Mouse (Mus musculus): Measurements from ENCODE around the gene Rgs16. TPM values are rescaled to one million over a fixed set of nuclear protein-coding genes. Genes with fewer than 3 reads are reported as not detected.

Gene Rgs16
- polyA plus RNA-seq, 1 experiment from 2014 or later: 7.8 TPM

GRCm38 (mm10) chr1:153709451-153709850 is 30.7 kb upstream of the Rgs16 start:
- no peak overlapping the region for H3K4me3 ChIP-seq (ENCODE audit: low read depth, low read length)
- no peaks in the 10 kb centered on the region for H3K36me3 ChIP-seq (ENCODE audit: control insufficient read depth, insufficient read depth, low read length)
- H3K4me2 ChIP-seq (replicated peaks; ENCODE audit: low read depth, low read length): no peak overlapping the region
- no peaks in the 10 kb centered on the region for H3K9me3 ChIP-seq (ENCODE audit: control insufficient read depth, low read length)
- ATAC-seq (ENCODE audit: low FRiP score) (no peak), DNase-seq (ENCODE audit: low spot score) (no peak)
- no peaks in the 10 kb centered on the region for H3K27me3 ChIP-seq (ENCODE audit: control insufficient read depth, insufficient read depth, low read length)
- no peak overlapping the region for H3K9ac ChIP-seq (ENCODE audit: low read depth, low read length)
- H3K27ac ChIP-seq (ENCODE audit: low read depth, low read length): no peak overlapping the region
- WGBS: 76% methylated on average over 5 of the region's 5 CpGs
- H3K4me1 ChIP-seq (replicated peaks; ENCODE audit: control insufficient read depth, insufficient read depth, low read length): no peaks in the 10 kb centered on the region

GRCm38 (mm10) chr1:153711544-153712262 is 28.4 kb upstream of the Rgs16 start:
- no peak overlapping the region for H3K4me3 ChIP-seq (ENCODE audit: low read depth, low read length)
- WGBS: 83% methylated on average over 3 of the region's 3 CpGs
- DNase-seq (ENCODE audit: low spot score): no peak

GRCm38 (mm10) chr1:153712633-153713032 is 27.5 kb upstream of the Rgs16 start:
- WGBS: 85% methylated on average over 2 of the region's 2 CpGs
- Histone ChIP-seq H3K4me3 (ENCODE audit: low read depth, low read length) (no peak overlapping the region), H3K27ac (ENCODE audit: low read depth, low read length) (no peak overlapping the region), H3K4me1 (replicated peaks; ENCODE audit: control insufficient read depth, insufficient read depth, low read length) (no peaks in the 10 kb centered on the region), H3K27me3 (ENCODE audit: control insufficient read depth, insufficient read depth, low read length) (no peaks in the 10 kb centered on the region), H3K9me3 (ENCODE audit: control insufficient read depth, low read length) (no peaks in the 10 kb centered on the region), H3K4me2 (replicated peaks; ENCODE audit: low read depth, low read length) (no peak overlapping the region), H3K9ac (ENCODE audit: low read depth, low read length) (no peak overlapping the region), H3K36me3 (ENCODE audit: control insufficient read depth, insufficient read depth, low read length) (no peaks in the 10 kb centered on the region)
- no peak for DNase-seq (ENCODE audit: low spot score)
- no peak for ATAC-seq (ENCODE audit: low FRiP score)

More at GRCm38 (mm10) chr1:153711544-153712262, 28.4 kb upstream of the Rgs16 start:
- Histone ChIP-seq H3K27me3 (ENCODE audit: control insufficient read depth, insufficient read depth, low read length) (no peaks in the 10 kb centered on the region), H3K9ac (ENCODE audit: low read depth, low read length) (no peak overlapping the region), H3K4me2 (replicated peaks; ENCODE audit: low read depth, low read length) (no peak overlapping the region), H3K36me3 (ENCODE audit: control insufficient read depth, insufficient read depth, low read length) (no peaks in the 10 kb centered on the region), H3K4me1 (replicated peaks; ENCODE audit: control insufficient read depth, insufficient read depth, low read length) (no peaks in the 10 kb centered on the region), H3K27ac (ENCODE audit: low read depth, low read length) (no peak overlapping the region), H3K9me3 (ENCODE audit: control insufficient read depth, low read length) (no peaks in the 10 kb centered on the region)
- no peak for ATAC-seq (ENCODE audit: low FRiP score)

- no peak overlapping the region for H3K4me2 ChIP-seq (replicated peaks; ENCODE audit: low read depth, low read length)
- DNase-seq (ENCODE audit: low spot score) (no peak), ATAC-seq (ENCODE audit: low FRiP score) (no peak)
- H3K9ac ChIP-seq (ENCODE audit: low read depth, low read length): no peak overlapping the region
- H3K4me3 ChIP-seq (ENCODE audit: low read depth, low read length): no peak overlapping the region
- WGBS: 91% methylated on average over 1 of the region's 1 CpGs
- no peaks in the 10 kb centered on the region for H3K9me3 ChIP-seq (ENCODE audit: control insufficient read depth, low read length)
- no peak overlapping the region for H3K27ac ChIP-seq (ENCODE audit: low read depth, low read length)
- no peaks in the 10 kb centered on the region for H3K4me1 ChIP-seq (replicated peaks; ENCODE audit: control insufficient read depth, insufficient read depth, low read length)
- no peaks in the 10 kb centered on the region for H3K27me3 ChIP-seq (ENCODE audit: control insufficient read depth, insufficient read depth, low read length)
- no peaks in the 10 kb centered on the region for H3K36me3 ChIP-seq (ENCODE audit: control insufficient read depth, insufficient read depth, low read length)
Observed at GRCm38 (mm10) chr1:153717990-153718389, 22.2 kb upstream of the Rgs16 start.

- H3K4me1 ChIP-seq (replicated peaks; ENCODE audit: control insufficient read depth, insufficient read depth, low read length): no peaks in the 10 kb centered on the region
- ATAC-seq (ENCODE audit: low FRiP score) (no peak), DNase-seq (ENCODE audit: low spot score) (no peak)
- H3K4me2 ChIP-seq (replicated peaks; ENCODE audit: low read depth, low read length): no peak overlapping the region
- 88% methylated on average over 7 of the region's 7 CpGs for WGBS
- H3K27ac ChIP-seq (ENCODE audit: low read depth, low read length): no peak overlapping the region
- no peaks in the 10 kb centered on the region for H3K36me3 ChIP-seq (ENCODE audit: control insufficient read depth, insufficient read depth, low read length)
- H3K4me3 ChIP-seq (ENCODE audit: low read depth, low read length): no peak overlapping the region
- H3K9me3 ChIP-seq (ENCODE audit: control insufficient read depth, low read length): no peaks in the 10 kb centered on the region
- no peaks in the 10 kb centered on the region for H3K27me3 ChIP-seq (ENCODE audit: control insufficient read depth, insufficient read depth, low read length)
- no peak overlapping the region for H3K9ac ChIP-seq (ENCODE audit: low read depth, low read length)
Observed at GRCm38 (mm10) chr1:153720935-153721334, 19.2 kb upstream of the Rgs16 start.

GRCm38 (mm10) chr1:153721565-153722310 is 18.4 kb upstream of the Rgs16 start:
- ATAC-seq (ENCODE audit: low FRiP score): no peak
- 87% methylated on average over 9 of the region's 9 CpGs for WGBS
- H3K9me3 ChIP-seq (ENCODE audit: control insufficient read depth, low read length): no peaks in the 10 kb centered on the region

GRCm38 (mm10) chr1:153723426-153723825 is 16.7 kb upstream of the Rgs16 start:
- ATAC-seq (ENCODE audit: low FRiP score) (no peak), DNase-seq (ENCODE audit: low spot score) (no peak)
- no peak overlapping the region for H3K4me3 ChIP-seq (ENCODE audit: low read depth, low read length)
- no peak overlapping the region for H3K9ac ChIP-seq (ENCODE audit: low read depth, low read length)
- no peaks in the 10 kb centered on the region for H3K27me3 ChIP-seq (ENCODE audit: control insufficient read depth, insufficient read depth, low read length)
- H3K9me3 ChIP-seq (ENCODE audit: control insufficient read depth, low read length): no peaks in the 10 kb centered on the region
- no peak overlapping the region for H3K27ac ChIP-seq (ENCODE audit: low read depth, low read length)
- H3K4me2 ChIP-seq (replicated peaks; ENCODE audit: low read depth, low read length): no peak overlapping the region
- H3K4me1 ChIP-seq (replicated peaks; ENCODE audit: control insufficient read depth, insufficient read depth, low read length): no peaks in the 10 kb centered on the region
- H3K36me3 ChIP-seq (ENCODE audit: control insufficient read depth, insufficient read depth, low read length): no peaks in the 10 kb centered on the region
- WGBS: 77% methylated on average over 9 of the region's 9 CpGs

More at GRCm38 (mm10) chr1:153721565-153722310, 18.4 kb upstream of the Rgs16 start:
- Histone ChIP-seq H3K27ac (ENCODE audit: low read depth, low read length) (no peak overlapping the region), H3K27me3 (ENCODE audit: control insufficient read depth, insufficient read depth, low read length) (no peaks in the 10 kb centered on the region), H3K9ac (ENCODE audit: low read depth, low read length) (no peak overlapping the region), H3K4me3 (ENCODE audit: low read depth, low read length) (no peak overlapping the region), H3K4me2 (replicated peaks; ENCODE audit: low read depth, low read length) (no peak overlapping the region), H3K4me1 (replicated peaks; ENCODE audit: control insufficient read depth, insufficient read depth, low read length) (no peaks in the 10 kb centered on the region), H3K36me3 (ENCODE audit: control insufficient read depth, insufficient read depth, low read length) (no peaks in the 10 kb centered on the region)
- DNase-seq (ENCODE audit: low spot score): no peak

GRCm38 (mm10) chr1:153726636-153727035 is 13.5 kb upstream of the Rgs16 start:
- H3K27ac ChIP-seq (ENCODE audit: low read depth, low read length): no peak overlapping the region
- no peak for DNase-seq (ENCODE audit: low spot score)
- H3K9me3 ChIP-seq (ENCODE audit: control insufficient read depth, low read length): no peaks in the 10 kb centered on the region
- no peak overlapping the region for H3K4me3 ChIP-seq (ENCODE audit: low read depth, low read length)
- no peak overlapping the region for H3K9ac ChIP-seq (ENCODE audit: low read depth, low read length)
- 84% methylated on average over 16 of the region's 16 CpGs for WGBS
- ATAC-seq (ENCODE audit: low FRiP score): no peak
- H3K27me3 ChIP-seq (ENCODE audit: control insufficient read depth, insufficient read depth, low read length): no peaks in the 10 kb centered on the region
- H3K36me3 ChIP-seq (ENCODE audit: control insufficient read depth, insufficient read depth, low read length): no peaks in the 10 kb centered on the region
- no peak overlapping the region for H3K4me2 ChIP-seq (replicated peaks; ENCODE audit: low read depth, low read length)
- no peaks in the 10 kb centered on the region for H3K4me1 ChIP-seq (replicated peaks; ENCODE audit: control insufficient read depth, insufficient read depth, low read length)

GRCm38 (mm10) chr1:153729806-153730205 is 10.3 kb upstream of the Rgs16 start:
- Histone ChIP-seq H3K4me2 (replicated peaks; ENCODE audit: low read depth, low read length) (no peak overlapping the region), H3K36me3 (ENCODE audit: control insufficient read depth, insufficient read depth, low read length) (no peaks in the 10 kb centered on the region), H3K9me3 (ENCODE audit: control insufficient read depth, low read length) (no peaks in the 10 kb centered on the region), H3K4me3 (ENCODE audit: low read depth, low read length) (no peak overlapping the region), H3K4me1 (replicated peaks; ENCODE audit: control insufficient read depth, insufficient read depth, low read length) (peaks cover 7% of the 10 kb centered on the region; the same call in 1 of the 2 replicates), H3K27ac (ENCODE audit: low read depth, low read length) (no peak overlapping the region), H3K27me3 (ENCODE audit: control insufficient read depth, insufficient read depth, low read length) (no peaks in the 10 kb centered on the region), H3K9ac (ENCODE audit: low read depth, low read length) (no peak overlapping the region)
- 73% methylated on average over 2 of the region's 2 CpGs for WGBS
- DNase-seq (ENCODE audit: low spot score): no peak
- ATAC-seq (ENCODE audit: low FRiP score): no peak
